Comparison of ENCODE assay signal across 1 mouse cellular context in genomic region chr16:10489483-10489882, GRCm38 (mm10).
TF ChIP-seq lines count a peak whose summit lies in the region.

No protein-coding gene starts in this region.

TF ChIP-seq in CH12.LX, 34 proteins besides CTCF, POLR2A, EP300 and RAD21 (continued from another document):
- TF ChIP-seq IRF4 (IDR thresholded peaks at IDR 0.05; ENCODE audit: low read depth, low read length) (peak; percentile 5; the same call in 1 of the 2 replicates), ETS1 (conservative IDR thresholded peaks at IDR 0.05; ENCODE audit: low read depth, low read length) (0 out of 2 replicates have a peak, but pooled peaks have one; percentile 7), ZKSCAN1 (IDR thresholded peaks at IDR 0.05; ENCODE audit: borderline replicate concordance, low read depth, low read length) (no peak), NRF1 (IDR thresholded peaks at IDR 0.05; ENCODE audit: low read depth, low read length) (no peak), SMC3 (IDR thresholded peaks at IDR 0.05; ENCODE audit: low read depth, low read length) (0 out of 2 replicates have a peak, but pooled peaks have one; percentile 1), JUN (IDR thresholded peaks at IDR 0.05; ENCODE audit: insufficient read depth, low read depth, low read length) (no peak), MXI1 (IDR thresholded peaks at IDR 0.05; ENCODE audit: low read depth, low read length) (peak; percentile 98), HCFC1 (IDR thresholded peaks at IDR 0.05; ENCODE audit: low read depth, low read length) (no peak), ZNF384 (IDR thresholded peaks at IDR 0.05; ENCODE audit: low read depth, low read length) (no peak)
TF ChIP-seq in CH12.LX: peak in this region for 12.
